Mouse (Mus musculus) midbrain, embryonic 15.5 days (tissue): ENCODE data around the gene Marveld2. TPM values are rescaled to one million over a fixed set of nuclear protein-coding genes. Genes with fewer than 3 reads are reported as not detected.

ENCODE experiments used
- ATAC-seq: fragments of 200-750 bp; cut with Nextera tagmentation; replicated peaks from 2 replicates; pipeline ENCODE4 v1.8.0; 2017; ENCODE audit warnings: moderate TSS enrichment
- H3K27ac ChIP-seq: fragments of 300-500 bp; sonication (generic); 2 replicates; pipeline ENCODE4 v1.5.1; 2015; ENCODE audit warnings: mild to moderate bottlenecking, inconsistent platforms
- H3K27me3 ChIP-seq: fragments of 300-500 bp; sonication (generic); replicated peaks from 2 replicates; pipeline ENCODE4 v1.6.1; 2015; ENCODE audit warnings: inconsistent platforms
- H3K36me3 ChIP-seq: fragments of 300-500 bp; sonication (generic); replicated peaks from 2 replicates; pipeline ENCODE4 v1.6.1; 2015; ENCODE audit warnings: inconsistent platforms
- H3K4me1 ChIP-seq: fragments of 300-500 bp; sonication (generic); 2 replicates; pipeline ENCODE4 v1.6.1; 2015; ENCODE audit warnings: inconsistent platforms
- H3K4me2 ChIP-seq: fragments of 300-500 bp; sonication (generic); 2 replicates; pipeline ENCODE4 v1.6.1; 2015; ENCODE audit warnings: inconsistent platforms, mild to moderate bottlenecking, moderate library complexity
- H3K4me3 ChIP-seq: fragments of 300-500 bp; sonication (generic); 2 replicates; pipeline ENCODE4 v1.5.1; 2015; ENCODE audit warnings: mild to moderate bottlenecking, inconsistent platforms
- H3K9ac ChIP-seq: fragments of 300-500 bp; sonication (generic); 2 replicates; pipeline ENCODE4 v1.6.1; 2015; ENCODE audit warnings: mild to moderate bottlenecking, inconsistent platforms
- H3K9me3 ChIP-seq: fragments of 300-500 bp; sonication (generic); 2 replicates; pipeline ENCODE4 v1.6.1; 2016; ENCODE audit warnings: inconsistent platforms
- WGBS: fragments of 180-500 bp; shearing (Covaris S2); methylation state at CpG from one replicate; pipeline ENCODE4 v1.1.7; 2015; ENCODE audit warnings: mixed read lengths; 5-methylcytosine and 5-hydroxymethylcytosine counted together
- polyA plus RNA-seq: library from polyadenylated mRNA; unstranded; fragments of >200 nt; fragmentation: Nextera tagmentation; extraction: Ambion mirVana; gene quantifications from 2 replicates; pipeline ENCODE4 v1.2.1, GENCODE M21; 2015

Gene Marveld2
- polyA plus RNA-seq = 2.3 and 2.7 TPM in 2 replicates

DNA sequence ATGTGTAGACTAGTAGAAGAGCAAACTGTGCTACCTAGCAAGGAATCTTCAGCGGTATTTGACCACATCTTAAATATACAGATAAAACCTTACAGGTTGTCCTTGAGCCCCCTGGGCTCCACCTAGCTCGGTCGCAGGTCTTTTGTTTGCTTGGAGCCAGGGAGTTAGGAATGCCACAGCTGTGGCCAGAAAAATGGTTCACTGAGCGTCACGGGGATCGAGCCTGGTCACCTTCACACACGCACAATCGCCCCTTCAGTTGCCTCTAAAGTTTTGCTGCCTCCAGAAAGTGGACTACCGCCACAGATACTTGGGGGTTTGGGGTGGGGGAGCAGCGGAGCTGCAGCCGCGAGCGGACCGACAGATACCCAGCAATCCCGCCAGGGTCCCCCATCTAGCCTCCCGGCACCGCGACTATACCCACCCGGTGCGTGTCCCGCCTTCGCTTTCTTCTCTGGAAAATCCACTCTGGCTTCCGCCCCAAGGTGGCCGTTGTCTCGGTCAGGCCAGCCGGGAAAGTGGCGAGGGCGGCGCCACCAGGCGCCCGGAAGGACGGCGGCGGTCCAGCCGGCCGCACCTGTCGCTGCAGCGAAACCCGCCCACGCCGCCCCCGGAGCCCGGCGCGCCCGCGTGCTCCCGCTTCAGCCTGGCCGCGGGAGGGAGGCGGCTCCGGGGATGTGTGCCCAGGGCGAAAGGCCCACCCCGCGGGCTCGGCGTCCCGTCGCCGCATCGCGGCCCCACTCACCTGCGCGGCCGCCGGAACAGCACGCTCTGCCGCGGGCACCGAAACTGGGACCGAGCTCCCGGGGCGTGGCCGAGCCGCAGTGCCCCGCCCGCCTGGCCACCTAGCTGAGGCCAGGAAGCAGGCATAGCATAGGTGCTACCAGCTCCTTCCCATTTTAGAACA, at the start of gene Marveld2:
Gene Marveld2, minus strand, starts transcription at position 791 of the 907 bp plus-strand sequence.
- no peak within 1 kb of the TSS for H3K27ac ChIP-seq

DNA sequence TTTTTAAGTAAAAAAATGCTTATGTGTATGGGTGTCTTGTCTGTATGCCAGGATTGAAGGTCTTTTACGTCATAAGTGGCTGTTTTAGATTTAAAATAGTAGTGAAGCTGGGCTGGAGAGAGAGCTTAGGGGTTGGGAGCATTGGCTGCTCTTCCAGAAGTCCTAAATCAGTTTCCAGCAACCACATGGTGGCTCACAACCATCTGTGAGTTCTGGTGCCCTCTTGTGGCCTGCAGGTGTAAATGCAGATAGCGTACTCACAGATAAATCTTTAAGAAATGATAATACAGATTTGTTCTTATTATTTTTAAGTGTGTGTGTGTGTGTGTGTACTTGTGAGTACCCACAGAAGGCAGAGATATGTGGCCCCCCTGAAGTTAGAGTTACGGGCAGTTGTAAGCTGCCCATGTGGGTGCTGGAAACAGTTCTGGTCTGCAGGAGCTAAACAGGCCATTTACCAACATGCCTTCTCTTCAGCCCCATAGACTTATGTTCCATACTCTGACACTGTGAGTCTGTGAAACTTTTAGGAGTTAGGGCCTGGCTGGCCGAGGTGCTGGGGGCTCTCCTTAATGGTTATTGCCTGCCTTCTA, 43.2 kb upstream of the Marveld2 start:
- Histone ChIP-seq H3K9me3 (no peaks in the 10 kb centered on the region), H3K36me3 (0 out of 2 replicates have a peak, but pooled peaks cover 2% of the 10 kb centered on the region), H3K27me3 (no peaks in the 10 kb centered on the region), H3K4me3 (no peak overlapping the region), H3K9ac (no peak overlapping the region), H3K4me2 (no peak overlapping the region), H3K27ac (no peak overlapping the region), H3K4me1 (no peaks in the 10 kb centered on the region)
- WGBS = 54% methylated on average over 4 of the region's 4 CpGs
- ATAC-seq = peak; percentile 65

More for the DNA sequence above, at the start of gene Marveld2:
- Histone ChIP-seq H3K36me3 (peaks cover 13% of the 10 kb centered on the region), H3K4me1 (peaks cover 3% of the 10 kb centered on the region), H3K9me3 (no peaks in the 10 kb centered on the region), H3K4me3 (peak within 1 kb of the TSS; percentile 53), H3K27me3 (peaks cover 6% of the 10 kb centered on the region), H3K4me2 (peak within 1 kb of the TSS; percentile 84), H3K9ac (peak within 1 kb of the TSS; percentile 50)
- WGBS = 4% methylated on average over 75 of the region's 77 CpGs
- ATAC-seq = peak; percentile 72

DNA sequence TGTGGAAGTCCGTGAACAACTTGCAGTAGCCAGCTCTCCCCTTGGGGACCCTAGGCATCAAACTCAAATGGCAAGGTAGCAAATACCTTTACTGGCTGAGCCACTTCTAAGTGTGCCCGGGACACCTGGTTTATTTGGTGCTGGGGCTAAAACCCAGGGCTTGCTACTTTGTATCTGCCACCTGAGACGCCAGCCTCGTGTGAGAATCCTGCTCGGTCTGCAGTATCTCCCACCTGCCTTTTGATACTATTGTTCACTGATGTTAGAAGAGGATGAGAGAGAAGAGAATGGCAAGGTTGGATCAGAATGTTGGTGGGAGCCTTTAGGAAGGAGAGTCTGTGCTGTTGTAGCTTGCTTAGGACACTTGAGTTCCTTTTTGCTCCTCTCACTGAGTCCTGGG, 41.3 kb upstream of the Marveld2 start:
- ATAC-seq = no peak

DNA sequence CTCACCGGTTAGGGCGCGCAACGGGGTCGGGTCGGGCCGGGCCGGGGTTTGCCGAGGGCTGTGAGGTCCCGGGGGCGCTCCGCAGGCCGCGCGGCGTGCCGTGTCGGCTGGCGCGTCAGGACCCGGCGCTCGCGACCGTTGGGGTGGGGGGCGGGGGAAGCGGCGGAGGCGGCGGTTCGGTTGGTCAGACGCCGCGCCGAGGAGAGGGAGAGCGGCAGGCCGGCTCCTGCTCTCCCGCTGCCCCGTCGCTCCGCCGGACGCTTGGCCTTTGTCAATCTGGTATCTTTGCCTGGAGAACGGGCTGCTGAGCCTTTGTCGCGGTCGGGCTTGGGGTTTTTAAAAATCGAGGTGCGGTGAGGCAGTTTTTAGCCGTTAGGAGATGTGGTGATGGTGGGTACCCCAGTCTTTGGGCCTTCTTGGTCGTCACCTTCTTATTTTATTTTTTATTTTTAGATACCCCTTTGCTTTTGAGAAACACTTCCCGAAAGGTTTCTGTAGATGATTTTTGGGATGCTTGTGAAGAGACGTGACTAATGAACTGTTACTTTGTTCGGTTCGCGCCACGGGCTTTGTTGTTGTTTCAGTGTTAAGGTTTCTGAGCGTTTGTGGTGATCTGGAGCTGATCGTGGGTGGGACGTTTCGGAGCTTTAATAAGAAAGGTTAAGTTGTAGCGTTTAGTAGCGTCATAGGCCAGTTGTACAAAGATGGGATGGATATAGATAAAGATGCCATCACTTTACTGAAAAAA, 34.8 kb upstream of the Marveld2 start, which contains the start of gene Taf9:
Gene Taf9, plus strand, starts transcription at position 141 of the 748 bp plus-strand sequence.
- Histone ChIP-seq H3K4me3 (peak within 1 kb of the TSS; percentile 60), H3K9ac (peak within 1 kb of the TSS; percentile 81), H3K4me2 (peak within 1 kb of the TSS; percentile 73), H3K27me3 (no peaks in the 10 kb centered on the region), H3K27ac (peak within 1 kb of the TSS; percentile 98), H3K36me3 (0 out of 2 replicates have a peak, but pooled peaks cover 2% of the 10 kb centered on the region), H3K9me3 (no peaks in the 10 kb centered on the region), H3K4me1 (peaks cover 15% of the 10 kb centered on the region)
- WGBS = 0% methylated on average over 59 of the region's 63 CpGs
- ATAC-seq = no peak

More for the DNA sequence above, 41.3 kb upstream of the Marveld2 start:
- Histone ChIP-seq H3K27ac (no peak overlapping the region), H3K4me2 (no peak overlapping the region), H3K4me1 (peaks cover 6% of the 10 kb centered on the region; the same call in 1 of the 2 replicates), H3K9ac (no peak overlapping the region), H3K36me3 (no peaks in the 10 kb centered on the region), H3K9me3 (no peaks in the 10 kb centered on the region), H3K27me3 (no peaks in the 10 kb centered on the region), H3K4me3 (no peak overlapping the region)
- 90% methylated on average over 5 of the region's 5 CpGs for WGBS

DNA sequence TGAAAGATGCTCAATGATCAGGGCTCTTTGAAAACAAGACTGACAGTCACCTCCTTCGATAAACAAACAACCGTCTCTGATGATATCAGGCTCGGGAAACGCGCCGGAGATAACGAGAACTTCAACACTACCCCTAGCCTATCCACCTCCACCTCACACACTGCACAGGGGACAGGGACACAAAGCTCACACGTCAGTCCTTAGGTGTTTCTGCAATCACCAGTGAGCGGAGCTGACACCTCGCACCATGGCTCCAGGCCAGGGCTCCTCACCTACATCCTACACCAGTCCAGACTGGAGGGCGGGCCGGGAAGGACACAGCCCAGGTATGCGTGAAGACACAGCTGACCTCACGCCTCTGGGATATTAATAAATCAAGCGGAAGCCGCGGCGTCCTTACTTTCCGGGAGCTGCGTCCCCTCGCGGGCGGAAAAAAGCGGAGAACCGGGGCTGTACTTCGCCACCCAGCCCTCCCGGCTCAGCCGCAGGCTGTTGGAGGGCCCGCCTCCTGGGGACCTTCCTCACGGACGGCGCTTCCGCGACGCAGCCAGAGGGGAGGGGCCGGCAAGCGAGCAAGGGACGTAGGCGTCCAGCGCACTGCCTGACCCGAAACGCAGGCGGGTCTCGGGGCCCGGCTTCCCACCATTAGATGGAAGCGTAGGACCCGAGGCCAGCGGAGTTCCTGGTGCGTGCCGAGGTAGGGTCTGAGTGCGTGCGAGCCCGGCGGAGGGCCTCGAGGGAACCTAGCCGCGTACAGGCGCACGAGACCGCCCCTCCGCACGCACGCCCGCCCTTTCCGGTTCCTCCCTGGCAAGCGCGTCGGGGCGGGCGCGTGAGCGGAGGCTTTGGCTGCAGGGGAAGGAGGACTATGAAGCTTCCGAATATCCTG, 34.0 kb upstream of the Marveld2 start, which contains the start of the genes Ak6 and Rad17:
Gene Ak6, plus strand, starts transcription at position 430 of the 889 bp plus-strand sequence.
Gene Rad17, minus strand, starts transcription at position 502 of the 889 bp plus-strand sequence.
- peak; percentile 98 for ATAC-seq
- Histone ChIP-seq H3K4me3 (peak within 1 kb of the TSS; percentile 60), H3K4me1 (peaks cover 15% of the 10 kb centered on the region), H3K9ac (peak within 1 kb of the TSS; percentile 81), H3K4me2 (peak within 1 kb of the TSS; percentile 73), H3K9me3 (no peaks in the 10 kb centered on the region), H3K36me3 (peaks cover 4% of the 10 kb centered on the region; the same call in 1 of the 2 replicates), H3K27me3 (no peaks in the 10 kb centered on the region), H3K27ac (peak within 1 kb of the TSS; percentile 98)
- WGBS = under 1% methylated on average over 71 of the region's 73 CpGs

DNA sequence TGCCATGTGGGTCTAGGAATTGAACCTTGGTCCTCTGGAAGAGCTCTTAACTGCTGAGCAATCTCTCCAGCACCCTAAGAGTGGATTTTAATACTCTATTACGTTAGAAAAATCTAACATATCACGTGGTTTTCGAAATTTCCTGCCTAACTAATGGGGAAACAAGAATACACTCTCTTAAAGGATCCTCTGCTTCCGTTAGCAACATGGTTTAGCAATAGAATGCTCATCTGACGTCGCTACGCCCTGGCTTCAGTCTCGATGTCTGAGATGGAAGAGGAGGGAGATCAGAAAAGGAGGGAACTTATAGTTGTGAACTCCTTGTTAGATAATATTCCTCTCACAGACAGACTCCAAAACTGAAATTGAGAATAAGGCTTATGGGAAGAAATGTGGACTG, 31.5 kb upstream of the Marveld2 start:
- no peak for ATAC-seq
- 95% methylated on average over 8 of the region's 8 CpGs for WGBS
- H3K4me1 ChIP-seq = peaks cover 10% of the 10 kb centered on the region
- H3K9me3 ChIP-seq = no peaks in the 10 kb centered on the region
- peaks cover 25% of the 10 kb centered on the region; the same call in 1 of the 2 replicates for H3K36me3 ChIP-seq
- H3K27ac ChIP-seq = no peak overlapping the region
- H3K4me2 ChIP-seq = no peak overlapping the region
- H3K9ac ChIP-seq = no peak overlapping the region
- no peaks in the 10 kb centered on the region for H3K27me3 ChIP-seq
- H3K4me3 ChIP-seq = no peak overlapping the region

DNA sequence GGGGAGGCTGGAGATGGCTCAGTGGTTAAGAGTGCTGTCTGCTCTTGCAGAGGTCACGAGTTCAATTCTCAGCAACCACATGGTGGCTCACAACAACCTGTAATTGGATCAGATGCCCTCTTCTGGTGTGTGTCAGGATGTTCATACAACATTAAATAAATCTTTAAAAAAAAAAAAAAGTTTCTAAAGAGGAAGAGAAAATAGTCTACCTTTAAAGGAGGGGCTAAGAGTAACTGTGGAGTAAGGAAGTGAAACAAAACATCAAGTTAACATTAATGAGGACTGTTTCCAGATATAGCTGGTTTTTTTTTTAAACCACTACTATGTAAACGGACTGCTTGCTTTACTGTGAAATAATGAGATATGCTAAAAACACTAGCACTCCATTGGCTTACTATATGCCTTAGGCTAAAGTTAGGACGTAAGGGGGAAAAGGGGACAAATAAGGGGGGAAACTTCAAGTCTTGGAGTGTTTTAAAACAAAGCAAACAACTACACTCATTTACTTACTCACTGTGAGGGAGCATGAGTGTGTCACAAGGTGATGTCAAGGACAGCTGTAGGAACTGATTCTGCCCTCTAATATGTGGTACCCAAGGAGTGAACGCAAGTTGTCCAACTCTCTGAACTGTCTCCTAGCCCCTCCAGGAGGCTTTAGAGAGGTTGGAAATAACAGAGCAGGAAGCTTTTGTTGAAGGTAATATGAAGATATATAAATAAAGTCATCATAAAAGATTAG, 25.9 kb upstream of the Marveld2 start:
- Histone ChIP-seq H3K9ac (no peak overlapping the region), H3K27me3 (no peaks in the 10 kb centered on the region), H3K4me3 (no peak overlapping the region), H3K27ac (no peak overlapping the region), H3K36me3 (peaks cover 49% of the 10 kb centered on the region), H3K9me3 (no peaks in the 10 kb centered on the region), H3K4me2 (no peak overlapping the region), H3K4me1 (no peaks in the 10 kb centered on the region)
- no peak for ATAC-seq
- 95% methylated on average over 4 of the region's 4 CpGs for WGBS

DNA sequence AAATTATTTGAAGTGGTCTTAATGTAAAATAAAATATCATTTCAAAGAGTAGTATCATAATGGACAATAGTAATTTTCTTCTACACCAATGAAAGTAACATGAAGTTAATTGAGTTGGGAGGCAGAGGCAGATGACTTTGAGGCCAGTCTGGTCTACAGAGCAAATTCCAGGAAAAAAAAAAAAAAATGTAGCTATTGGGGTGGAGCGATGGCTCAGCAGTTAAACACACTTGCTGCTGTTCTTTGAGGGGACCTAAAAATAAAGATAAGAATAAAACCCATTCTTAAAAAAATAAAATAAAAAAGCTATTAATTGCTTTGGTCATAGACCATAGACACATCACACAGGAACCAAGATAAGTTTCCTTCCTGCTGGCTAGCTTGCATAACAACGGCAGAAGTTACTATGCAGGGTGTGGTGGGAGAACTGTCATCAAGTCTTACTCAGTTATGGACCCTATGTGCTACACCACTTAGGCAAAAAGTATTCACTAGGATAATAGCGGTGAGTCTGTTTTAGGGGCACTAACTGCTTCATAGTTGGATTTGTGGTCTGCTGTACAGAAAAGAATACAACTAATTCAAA, 17.4 kb upstream of the Marveld2 start:
- no peak overlapping the region for H3K4me2 ChIP-seq
- H3K4me1 ChIP-seq = no peaks in the 10 kb centered on the region
- no peak overlapping the region for H3K27ac ChIP-seq
- 97% methylated on average over 3 of the region's 3 CpGs for WGBS
- H3K36me3 ChIP-seq = peaks cover 50% of the 10 kb centered on the region
- H3K4me3 ChIP-seq = no peak overlapping the region
- H3K9ac ChIP-seq = no peak overlapping the region
- ATAC-seq = no peak
- no peaks in the 10 kb centered on the region for H3K9me3 ChIP-seq
- no peaks in the 10 kb centered on the region for H3K27me3 ChIP-seq

DNA sequence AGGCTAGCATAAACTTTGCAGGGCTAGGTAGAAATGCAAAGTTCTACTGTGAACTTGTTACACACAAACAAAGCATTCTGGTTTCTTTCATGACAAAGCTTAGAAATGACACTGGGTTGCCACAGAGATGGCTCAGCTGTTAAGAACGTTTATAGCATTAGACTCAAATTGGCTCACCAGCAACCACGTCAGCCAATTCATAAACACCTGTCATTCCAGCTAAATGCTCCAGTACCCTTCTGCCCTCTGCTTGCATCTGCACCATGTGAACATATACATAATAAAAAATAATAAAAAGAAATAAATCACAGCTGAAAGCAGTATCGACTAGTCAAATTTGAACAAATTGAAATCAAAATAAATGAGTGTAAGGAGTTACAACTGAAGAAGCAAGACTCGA, 5.5 kb upstream of the Marveld2 start:
- Histone ChIP-seq H3K9me3 (no peaks in the 10 kb centered on the region), H3K9ac (no peak overlapping the region), H3K36me3 (peaks cover 43% of the 10 kb centered on the region), H3K27me3 (peaks cover 6% of the 10 kb centered on the region), H3K4me3 (no peak overlapping the region), H3K27ac (no peak overlapping the region), H3K4me2 (no peak overlapping the region), H3K4me1 (no peaks in the 10 kb centered on the region)
- WGBS = 88% methylated on average over 4 of the region's 4 CpGs
- ATAC-seq = no peak

DNA sequence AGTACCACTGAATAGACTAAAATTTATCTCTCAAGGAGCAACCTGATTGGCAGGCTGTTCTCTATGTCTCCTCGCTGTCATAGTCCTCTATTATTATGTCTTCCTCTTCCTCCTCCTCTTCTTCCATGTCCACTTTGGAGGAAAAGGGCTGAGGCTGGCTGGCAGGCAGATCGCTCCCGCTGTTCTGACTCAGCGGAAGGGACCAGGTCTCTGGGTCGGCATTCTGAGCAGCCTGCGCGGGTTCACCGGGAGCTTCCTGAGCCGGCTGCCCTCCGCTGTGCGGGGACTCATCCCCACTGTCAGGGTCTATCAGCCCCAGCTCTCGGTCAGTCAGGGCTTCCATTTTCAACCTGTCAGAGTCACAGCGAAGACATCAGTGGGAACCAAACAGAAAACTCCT, 812 bp upstream of the Marveld2 start:
- no peak overlapping the region for H3K4me2 ChIP-seq
- H3K9me3 ChIP-seq = no peaks in the 10 kb centered on the region
- H3K27ac ChIP-seq = no peak overlapping the region
- H3K9ac ChIP-seq = no peak overlapping the region
- H3K27me3 ChIP-seq = peaks cover 6% of the 10 kb centered on the region
- ATAC-seq = no peak
- H3K36me3 ChIP-seq = peaks cover 22% of the 10 kb centered on the region
- H3K4me1 ChIP-seq = peaks cover 3% of the 10 kb centered on the region
- 88% methylated on average over 13 of the region's 13 CpGs for WGBS
- no peak overlapping the region for H3K4me3 ChIP-seq
